Mouse (Mus musculus): Measurements from ENCODE around the gene Gm6460.
"Not testable (repeated sequence)": the region's sequence is repeated elsewhere in the genome, so short reads cannot be mapped to it uniquely, and the experiment has no call there.

Gene Gm6460

GRCm38 (mm10) chr5:11594613-11595012 is at the start of gene Gm6460:
Gene Gm6460 (plus strand): TSS chr5:11594913.
- not testable (repeated sequence) for DNase-seq (ENCODE audit: low spot score)
